ENCODE assay signal across 8 mouse cellular contexts in genomic region chr6:30375791-30376190, GRCm38 (mm10). TPM values are rescaled to one million over a fixed set of nuclear protein-coding genes. Genes with fewer than 3 reads are reported as not detected.
DNase-seq lines count a peak whose midpoint lies in the region; ATAC-seq and TF ChIP-seq lines count a peak whose summit lies in the region.
"Had no signal": no experiment of that assay in that cellular context is flagged by ENCODE, and none has a peak within 500 bp of the region (broad histone marks: within the 10 kb centered on the region; RNA-seq: fewer than 3 reads in every experiment).

No protein-coding gene starts in this region.

- H3K27ac ChIP-seq in left cerebral cortex, adult 2 months: no peak overlapping the region
- peak overlapping the region; percentile 50 for H3K27ac ChIP-seq in heart, embryonic 15.5 days

- no peak overlapping the region for H3K9ac ChIP-seq in heart, embryonic 15.5 days

- peaks cover 50% of the 10 kb centered on the region for H3K36me3 ChIP-seq in heart, embryonic 15.5 days

- DNase-seq in left cerebral cortex, postnatal 4 days: peak; percentile 26
- DNase-seq in left cerebral cortex, adult 2 months (ENCODE audit: extremely low spot score in 1 of 2, low spot score in 2 of 2): no peak
- DNase-seq in cerebellum, postnatal 14 days: peak; percentile 36 to 62
- DNase-seq in lung, postnatal 25 days (ENCODE audit: low spot score): peak; percentile 61
- no peak for DNase-seq in thymus, postnatal 14 days
- no peak for DNase-seq in urinary bladder, postnatal 14 days (ENCODE audit: low spot score)

- no peaks in the 10 kb centered on the region for H3K9me3 ChIP-seq in heart, embryonic 15.5 days (replicated peaks)

- intact Hi-C loops in left cerebral cortex, postnatal 4 days (cut with DNase I): no loop called here
- intact Hi-C loops in left cerebral cortex, adult 2 months (cut with DNase I): no loop called here

- peak; percentile 51 for ATAC-seq in heart, embryonic 15.5 days (replicated peaks; ENCODE audit: insufficient number of reproducible peaks, insufficient read depth, low FRiP score, low read depth)

- no peak overlapping the region for H3K4me2 ChIP-seq in heart, embryonic 15.5 days

- peaks cover 16% of the 10 kb centered on the region for H3K4me1 ChIP-seq in heart, embryonic 15.5 days (replicated peaks)

- TF ChIP-seq CTCF in left cerebral cortex, adult 2 months (IDR thresholded peaks at IDR 0.05): no peak

- H3K4me3 ChIP-seq in left cerebral cortex, adult 2 months: no peak overlapping the region
- H3K4me3 ChIP-seq in heart, embryonic 15.5 days: no peak overlapping the region
- H3K4me3 ChIP-seq: erythroblast, embryonic 14.5 days had no signal

- H3K27me3 ChIP-seq in heart, embryonic 15.5 days: no peaks in the 10 kb centered on the region

- WGBS in heart, embryonic 15.5 days: 64% methylated on average over 1 of the region's 1 CpGs

RNA-seq across cellular contexts. Expression of gene Zc3hc1, which starts 15.0 kb away (rescaled TPM):
- 10 to 100 TPM; 38.1 to 39.7 TPM for total RNA-seq in left cerebral cortex, postnatal 4 days (2021)
- total RNA-seq in left cerebral cortex, adult 2 months (2021): 10 to 100 TPM; 23.6 to 28.7 TPM
- 36.1 and 42.4 TPM in 2 replicates for polyA plus RNA-seq in heart, embryonic 15.5 days (2015; fragmentation: Nextera tagmentation; extraction: Ambion mirVana)

RNA-seq across cellular contexts. Expression of gene Klhdc10, which starts 25.9 kb away (rescaled TPM):
- total RNA-seq in left cerebral cortex, postnatal 4 days (2021): 100 to 1,000 TPM; 154 to 156 TPM
- 10 to 100 TPM; 87.2 to 91.9 TPM for total RNA-seq in left cerebral cortex, adult 2 months (2021)
- 14.8 and 19.5 TPM in 2 replicates for polyA plus RNA-seq in heart, embryonic 15.5 days (2015; fragmentation: Nextera tagmentation; extraction: Ambion mirVana)

Comparison
In these comparisons a context has a peak if more than half of its experiments do, and no peak if none do; other contexts are left out.
1. DNase-seq: peak in left cerebral cortex, postnatal 4 days (single experiment), cerebellum, postnatal 14 days (2 of 2) and lung, postnatal 25 days (single experiment); none in left cerebral cortex, adult 2 months (0 of 2), thymus, postnatal 14 days (single experiment) and urinary bladder, postnatal 14 days (single experiment).